Mouse (Mus musculus): Measurements from ENCODE around the gene Itm2b. TPM values are rescaled to one million over a fixed set of nuclear protein-coding genes. Genes with fewer than 3 reads are reported as not detected.

The Itm2b gene
- total and polyA plus RNA-seq, 3 experiments: 190 to 305 (median 254) TPM

- Histone ChIP-seq H3K9ac (ENCODE audit: insufficient read depth, low read depth) (peak overlapping the region; percentile 95), H3K27ac (ENCODE audit: insufficient read depth, low read depth) (peak overlapping the region; percentile 17; the same call in 1 of the 2 replicates), H3K4me3 (replicated peaks in 1 of 3; ENCODE audit: low read depth in 2 of 3, low read length in 2 of 3, poor library complexity in 1 of 3) (peak overlapping the region; percentile 60 to 97 (median 80)), H3K4me2 (ENCODE audit: insufficient read depth, low read depth, poor library complexity, severe bottlenecking) (peak overlapping the region; percentile 39), H3K36me3 (replicated peaks in 1 of 2; ENCODE audit: control insufficient read depth in 1 of 2, insufficient read depth in 1 of 2, low read length in 1 of 2) (peaks cover 0 to under 1% of the 10 kb centered on the region in 2 experiments), H3K4me1 (ENCODE audit: control insufficient read depth in 1 of 2, insufficient read depth in 2 of 2) (peaks cover 0 to 13% of the 10 kb centered on the region in 2 experiments; a peak in 2 of 4 replicates), H3K79me2 (replicated peaks; ENCODE audit: control insufficient read depth, extremely low read depth, insufficient read depth, poor library complexity, severe bottlenecking) (peaks cover 10% of the 10 kb centered on the region), H3K27me3 (replicated peaks) (peaks cover 4% of the 10 kb centered on the region), H3K9me3 (replicated peaks; ENCODE audit: low read length) (no peaks in the 10 kb centered on the region)
- DNase-seq (ENCODE audit: extremely low read depth): no peak
- in situ Hi-C loops (cut with MboI; ENCODE audit: low pct_ligation_motif_present, low pct_unique_long_range_greater_than_20kb, low sequenced_read_pairs): no loop called here
- dilution Hi-C loops (cut with MboI; ENCODE audit: extremely low pct_ligation_motif_present, extremely low pct_unique_long_range_greater_than_20kb, low sequenced_read_pairs): no loop called here
- no peak for TF ChIP-seq JUND (conservative IDR thresholded peaks at IDR 0.05; ENCODE audit: low read depth, low read length)
- TF ChIP-seq MAFK (IDR thresholded peaks at IDR 0.05; ENCODE audit: insufficient replicate concordance, low read length): 0 out of 2 replicates have a peak, but pooled peaks have one; percentile 17
Measured at GRCm38 (mm10) chr14:73326511-73326910, 58.6 kb downstream of the Itm2b start.

- in situ Hi-C loops (cut with MboI; ENCODE audit: low pct_ligation_motif_present, low pct_unique_long_range_greater_than_20kb, low sequenced_read_pairs) (no loop called here), dilution Hi-C loops (cut with MboI; ENCODE audit: extremely low pct_ligation_motif_present, extremely low pct_unique_long_range_greater_than_20kb, low sequenced_read_pairs) (no loop called here)
- Histone ChIP-seq H3K36me3 (replicated peaks in 1 of 2; ENCODE audit: control insufficient read depth in 1 of 2, insufficient read depth in 1 of 2, low read length in 1 of 2) (peaks cover 5 to 7% of the 10 kb centered on the region in 2 experiments), H3K9me3 (replicated peaks; ENCODE audit: low read length) (no peaks in the 10 kb centered on the region), H3K4me2 (ENCODE audit: insufficient read depth, low read depth, poor library complexity, severe bottlenecking) (peak within 1 kb of the TSS; percentile 88), H3K27ac (ENCODE audit: insufficient read depth, low read depth) (peak within 1 kb of the TSS; percentile 59), H3K4me3 (replicated peaks in 1 of 3; ENCODE audit: low read depth in 2 of 3, low read length in 2 of 3, poor library complexity in 1 of 3) (peak within 1 kb of the TSS; percentile 67 to 97 (median 80)), H3K9ac (ENCODE audit: insufficient read depth, low read depth) (peak within 1 kb of the TSS; percentile 95), H3K27me3 (replicated peaks) (peaks cover 4% of the 10 kb centered on the region), H3K4me1 (ENCODE audit: control insufficient read depth in 1 of 2, insufficient read depth in 2 of 2) (peaks cover 0 to 13% of the 10 kb centered on the region in 2 experiments; a peak in 2 of 4 replicates), H3K79me2 (replicated peaks; ENCODE audit: control insufficient read depth, extremely low read depth, insufficient read depth, poor library complexity, severe bottlenecking) (peaks cover 10% of the 10 kb centered on the region)
- TF ChIP-seq SIN3A (IDR thresholded peaks at IDR 0.05; ENCODE audit: low read length) (peak; percentile 68), ZMIZ1 (IDR thresholded peaks at IDR 0.05; ENCODE audit: low read depth, low read length) (no peak), USF1 (IDR thresholded peaks at IDR 0.05; ENCODE audit: low read depth, low read length) (no peak), TCF12 (IDR thresholded peaks at IDR 0.05; ENCODE audit: low read depth, low read length) (peak; percentile 14; the same call in 1 of the 2 replicates), HCFC1 (IDR thresholded peaks at IDR 0.05; ENCODE audit: low read depth, low read length) (peak; percentile 58), BHLHE40 (IDR thresholded peaks at IDR 0.05; ENCODE audit: low read depth, low read length) (peak; percentile 62), POLR2A (IDR thresholded peaks at IDR 0.05; ENCODE audit: low read depth, low read length) (peak; percentile 17; the same call in 1 of the 2 replicates), NRF1 (IDR thresholded peaks at IDR 0.05; ENCODE audit: low read depth, low read length) (0 out of 2 replicates have a peak, but pooled peaks have one; percentile 13), UBTF (IDR thresholded peaks at IDR 0.05; ENCODE audit: low read depth, low read length) (peak; percentile 19; the same call in 1 of the 2 replicates), MXI1 (IDR thresholded peaks at IDR 0.05; ENCODE audit: low read depth, low read length) (peak; percentile 43; the same call in 1 of the 2 replicates)
- DNase-seq (ENCODE audit: extremely low read depth): no peak
Measured at GRCm38 (mm10) chr14:73325456-73326381, 59.4 kb downstream of the Itm2b start, which contains the start of gene Rb1. Gene Rb1 (minus strand): TSS chr14:73325822.

Measured in CH12.LX (cell line).